Mouse (Mus musculus) neural tube, embryonic 11.5 days (tissue): ENCODE data around the gene Megf6. TPM values are rescaled to one million over a fixed set of nuclear protein-coding genes. Genes with fewer than 3 reads are reported as not detected.

ENCODE experiments used
- ATAC-seq: fragments of 200-750 bp; cut with Nextera tagmentation; 2 replicates; pipeline ENCODE4 v1.8.0; 2017; ENCODE audit warnings: moderate number of reproducible peaks, mild to moderate bottlenecking, moderate TSS enrichment, moderate library complexity; ENCODE audit not compliant: insufficient read depth, low FRiP score, low TSS enrichment
- DNase-seq: peaks from one replicate; pipeline ENCODE4 v3.0.0-alpha.2; 2015; ENCODE audit warnings: low spot score
- H3K27ac ChIP-seq: fragments of 300-500 bp; sonication (generic); 2 replicates; pipeline ENCODE4 v1.5.1; 2014; ENCODE audit warnings: low read depth, mild to moderate bottlenecking, low read length
- H3K27me3 ChIP-seq: fragments of 300-500 bp; sonication (generic); 2 replicates; pipeline ENCODE4 v1.6.1; 2014; ENCODE audit warnings: mild to moderate bottlenecking, low read length, mixed read lengths; ENCODE audit not compliant: control insufficient read depth, insufficient read depth
- H3K36me3 ChIP-seq: fragments of 300-500 bp; sonication (generic); 2 replicates; pipeline ENCODE4 v1.6.1; 2014; ENCODE audit warnings: mild to moderate bottlenecking, low read length, moderate library complexity, mixed read lengths; ENCODE audit not compliant: control insufficient read depth, insufficient read depth
- H3K4me1 ChIP-seq: fragments of 300-500 bp; sonication (generic); 2 replicates; pipeline ENCODE4 v1.6.1; 2014; ENCODE audit warnings: low read length, mixed read lengths; ENCODE audit not compliant: control insufficient read depth, insufficient read depth
- H3K4me2 ChIP-seq: fragments of 300-500 bp; sonication (generic); 2 replicates; pipeline ENCODE4 v1.6.1; 2014; ENCODE audit warnings: low read depth, mild to moderate bottlenecking, moderate library complexity
- H3K4me3 ChIP-seq: fragments of 300-500 bp; sonication (generic); 2 replicates; pipeline ENCODE4 v1.5.1; 2014; ENCODE audit warnings: low read depth, low read length
- H3K9ac ChIP-seq: fragments of 300-500 bp; sonication (generic); 2 replicates; pipeline ENCODE4 v1.6.1; 2014; ENCODE audit warnings: mild to moderate bottlenecking, low read length
- H3K9me3 ChIP-seq: fragments of 300-500 bp; sonication (generic); 2 replicates; pipeline ENCODE4 v1.6.1; 2016; ENCODE audit warnings: low read length; ENCODE audit not compliant: control insufficient read depth
- WGBS: fragments of 180-500 bp; shearing (Covaris S2); extraction: QIAGEN DNeasy Blood & Tissue Kit; methylation state at CpG from one replicate; pipeline ENCODE4 v1.1.7; 2014; 5-methylcytosine and 5-hydroxymethylcytosine counted together
- polyA plus RNA-seq: library from polyadenylated mRNA; unstranded; fragments of >200 nt; fragmentation: Nextera tagmentation; extraction: Ambion mirVana; gene quantifications from 2 replicates; pipeline ENCODE4 v1.2.1, GENCODE M21; 2014

Gene Megf6
- polyA plus RNA-seq, 1 experiment from 2014 or later: 22.1 TPM

DNA sequence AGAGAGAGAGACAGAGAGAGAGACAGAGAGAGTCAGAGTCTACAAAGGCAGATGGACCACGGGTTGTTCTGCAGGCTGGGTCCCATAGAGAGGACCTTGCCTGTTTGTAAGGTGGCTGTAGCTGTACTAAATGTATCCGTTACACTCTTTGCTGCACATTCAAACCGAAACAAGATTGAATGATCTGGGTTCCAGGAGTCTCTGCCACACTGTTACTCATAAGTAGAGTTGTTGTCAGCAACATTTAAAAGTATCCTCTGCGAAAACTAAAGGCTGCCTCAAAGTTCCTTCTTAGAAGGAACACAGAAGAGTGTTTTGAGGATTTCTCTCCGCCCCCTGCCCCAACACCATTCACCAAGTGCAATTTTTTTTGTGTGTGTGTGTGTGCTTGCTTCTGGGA is 33.4 kb upstream of the Megf6 start:
- Histone ChIP-seq H3K4me2 (no peak overlapping the region), H3K9ac (no peak overlapping the region), H3K27me3 (peaks cover 50% of the 10 kb centered on the region), H3K27ac (no peak overlapping the region), H3K4me1 (peaks cover 9% of the 10 kb centered on the region; the same call in 1 of the 2 replicates), H3K36me3 (no peaks in the 10 kb centered on the region), H3K9me3 (no peaks in the 10 kb centered on the region), H3K4me3 (no peak overlapping the region)
- no peak for ATAC-seq
- DNase-seq: no peak
- 63% methylated on average over 5 of the region's 5 CpGs for WGBS

- Histone ChIP-seq H3K4me1 (peaks cover 12% of the 10 kb centered on the region; the same call in 1 of the 2 replicates), H3K36me3 (no peaks in the 10 kb centered on the region), H3K4me3 (peak overlapping the region; percentile 38), H3K9ac (peak overlapping the region; percentile 42), H3K4me2 (peak overlapping the region; percentile 83), H3K27ac (no peak overlapping the region), H3K9me3 (no peaks in the 10 kb centered on the region), H3K27me3 (peaks cover 50% of the 10 kb centered on the region)
- WGBS: 1% methylated on average over 42 of the region's 59 CpGs
- DNase-seq (peak; percentile 44), ATAC-seq (no peak)
Observed at GRCm38 (mm10) chr4:154139671-154140181, 30.8 kb upstream of the Megf6 start.

- 0% methylated on average over 4 of the region's 4 CpGs for WGBS
- H3K27ac ChIP-seq: no peak within 1 kb of the TSS
- H3K9ac ChIP-seq: peak within 1 kb of the TSS; percentile 42
- DNase-seq: no peak
- peaks cover 50% of the 10 kb centered on the region for H3K27me3 ChIP-seq
- H3K36me3 ChIP-seq: no peaks in the 10 kb centered on the region
- ATAC-seq: no peak
- H3K4me1 ChIP-seq: peaks cover 12% of the 10 kb centered on the region; the same call in 1 of the 2 replicates
- H3K4me2 ChIP-seq: peak within 1 kb of the TSS; percentile 83
- peak within 1 kb of the TSS; percentile 38 for H3K4me3 ChIP-seq
- no peaks in the 10 kb centered on the region for H3K9me3 ChIP-seq
Observed at GRCm38 (mm10) chr4:154140182-154140212, 30.5 kb upstream of the Megf6 start, which contains the start of gene Trp73. Gene Trp73 (minus strand): TSS chr4:154140208.

DNA sequence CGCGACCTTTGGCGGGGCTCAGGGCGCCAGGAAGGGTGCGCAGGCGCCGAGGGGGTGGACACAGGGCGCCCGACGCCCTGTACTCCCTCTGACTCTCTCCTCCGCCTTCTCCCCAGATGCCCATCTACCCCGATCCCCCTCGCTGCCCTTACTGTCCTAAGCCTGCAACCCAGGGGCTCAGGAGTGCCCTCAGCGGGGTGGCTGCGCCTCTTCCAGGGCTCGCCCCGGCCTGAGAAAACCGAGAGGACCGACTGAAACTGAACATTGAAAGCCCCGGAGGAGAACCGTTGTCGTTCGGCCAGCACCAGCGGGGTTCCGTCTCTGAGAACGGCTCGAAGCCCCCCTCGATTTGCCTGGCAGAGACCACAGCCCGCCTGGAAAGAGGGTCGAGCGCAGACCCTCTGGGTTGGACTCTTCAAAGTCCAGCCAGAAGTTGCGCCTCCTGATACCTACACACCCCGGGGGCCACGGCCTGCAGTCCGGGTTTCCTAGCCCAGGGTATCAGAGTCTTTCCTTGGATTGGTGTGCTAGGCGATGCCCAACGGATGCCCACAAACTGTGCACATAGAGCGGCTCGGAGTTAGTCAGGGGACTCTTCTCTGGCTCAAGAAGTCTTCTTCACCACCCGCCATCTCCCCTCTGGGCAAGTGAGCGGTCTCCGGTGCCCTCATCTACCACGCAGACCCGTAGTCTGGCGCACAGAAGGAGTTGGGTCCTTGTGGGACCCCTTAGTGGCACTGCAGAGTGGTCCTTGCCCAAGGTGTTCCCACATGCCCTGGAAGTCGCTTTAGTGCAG is 30.1 kb upstream of the Megf6 start:
- Histone ChIP-seq H3K27me3 (peaks cover 50% of the 10 kb centered on the region), H3K27ac (no peak overlapping the region), H3K4me3 (peak overlapping the region; percentile 38), H3K4me1 (peaks cover 12% of the 10 kb centered on the region; the same call in 1 of the 2 replicates), H3K9me3 (no peaks in the 10 kb centered on the region), H3K36me3 (no peaks in the 10 kb centered on the region), H3K4me2 (peak overlapping the region; percentile 83), H3K9ac (peak overlapping the region; percentile 42)
- ATAC-seq (no peak), DNase-seq (peak; percentile 53)
- 1% methylated on average over 46 of the region's 46 CpGs for WGBS

- no peak for DNase-seq
- no peak overlapping the region for H3K9ac ChIP-seq
- H3K36me3 ChIP-seq: no peaks in the 10 kb centered on the region
- H3K27ac ChIP-seq: no peak overlapping the region
- peaks cover 12% of the 10 kb centered on the region; the same call in 1 of the 2 replicates for H3K4me1 ChIP-seq
- ATAC-seq: no peak
- WGBS: 1% methylated on average over 40 of the region's 42 CpGs
- H3K27me3 ChIP-seq: peaks cover 50% of the 10 kb centered on the region
- no peak overlapping the region for H3K4me3 ChIP-seq
- no peak overlapping the region for H3K4me2 ChIP-seq
- H3K9me3 ChIP-seq: no peaks in the 10 kb centered on the region
Observed at GRCm38 (mm10) chr4:154141009-154141867, 29.3 kb upstream of the Megf6 start.

- Histone ChIP-seq H3K4me3 (peak within 1 kb of the TSS; percentile 68), H3K27me3 (peaks cover 45% of the 10 kb centered on the region), H3K36me3 (no peaks in the 10 kb centered on the region; the same call in 1 of the 2 replicates), H3K9ac (peak within 1 kb of the TSS; percentile 63), H3K9me3 (no peaks in the 10 kb centered on the region), H3K4me2 (peak within 1 kb of the TSS; percentile 63), H3K27ac (no peak within 1 kb of the TSS), H3K4me1 (peaks cover 12% of the 10 kb centered on the region; the same call in 1 of the 2 replicates)
- DNase-seq: peak; percentile 96
- ATAC-seq: peak; percentile 96
- 3% methylated on average over 48 of the region's 49 CpGs for WGBS
Observed at GRCm38 (mm10) chr4:154142211-154143040, 28.1 kb upstream of the Megf6 start, which contains the start of gene Wrap73. Gene Wrap73 (plus strand): TSS chr4:154142372.

- Histone ChIP-seq H3K4me2 (no peak overlapping the region), H3K36me3 (peaks cover 3% of the 10 kb centered on the region), H3K9ac (no peak overlapping the region), H3K27ac (no peak overlapping the region), H3K4me3 (no peak overlapping the region), H3K4me1 (peaks cover 8% of the 10 kb centered on the region; the same call in 1 of the 2 replicates), H3K9me3 (no peaks in the 10 kb centered on the region), H3K27me3 (peaks cover 22% of the 10 kb centered on the region)
- whole genome bisulfite sequencing: 81% methylated on average over 3 of the region's 3 CpGs
- no peak for DNase-seq
- no peak for ATAC-seq
Observed at GRCm38 (mm10) chr4:154144712-154145111, 25.8 kb upstream of the Megf6 start.

DNA sequence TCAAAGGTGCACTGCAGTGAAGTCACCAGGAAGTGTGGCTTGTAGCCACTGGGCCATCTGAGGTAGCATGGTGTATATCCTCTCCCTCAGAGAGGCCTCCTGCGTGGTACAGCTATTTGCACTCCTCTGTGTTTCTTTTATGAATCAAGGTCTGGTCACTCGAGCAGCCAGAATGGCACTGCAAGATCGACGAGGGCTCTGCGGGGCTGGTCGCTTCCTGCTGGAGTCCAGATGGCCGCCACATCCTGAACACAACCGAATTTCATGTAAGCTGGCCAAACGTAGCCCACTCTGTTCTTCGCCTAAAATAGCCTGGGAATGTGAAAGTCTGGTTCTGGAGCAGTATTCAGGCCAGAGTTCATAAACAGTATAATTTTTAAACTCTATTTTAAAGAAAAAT is 24.2 kb upstream of the Megf6 start:
- DNase-seq (no peak), ATAC-seq (no peak)
- H3K9me3 ChIP-seq: no peaks in the 10 kb centered on the region
- peaks cover 6% of the 10 kb centered on the region for H3K27me3 ChIP-seq
- H3K4me1 ChIP-seq: 0 out of 2 replicates have a peak, but pooled peaks cover 3% of the 10 kb centered on the region
- WGBS: 83% methylated on average over 10 of the region's 10 CpGs
- H3K9ac ChIP-seq: no peak overlapping the region
- H3K36me3 ChIP-seq: peaks cover 3% of the 10 kb centered on the region
- H3K27ac ChIP-seq: no peak overlapping the region
- no peak overlapping the region for H3K4me2 ChIP-seq
- H3K4me3 ChIP-seq: no peak overlapping the region
